Mouse (Mus musculus) embryonic facial prominence, embryonic 14.5 days (tissue): ENCODE data around the gene Commd4. TPM values are rescaled to one million over a fixed set of nuclear protein-coding genes. Genes with fewer than 3 reads are reported as not detected.

Experiments used
- ATAC-seq: fragments of 200-750 bp; cut with Nextera tagmentation; 2 replicates; pipeline ENCODE4 v1.8.0; 2017; ENCODE audit warnings: low read depth, moderate number of reproducible peaks, moderate TSS enrichment
- DNase-seq: peaks from one replicate; pipeline ENCODE4 v3.0.0-alpha.2; 2015; ENCODE audit warnings: low spot score
- H3K27ac ChIP-seq: fragments of 300-500 bp; sonication (generic); replicated peaks from 2 replicates; pipeline ENCODE4 v1.5.1; 2014; ENCODE audit warnings: low read depth, mild to moderate bottlenecking, low read length, moderate library complexity
- H3K27me3 ChIP-seq: fragments of 300-500 bp; sonication (generic); replicated peaks from 2 replicates; pipeline ENCODE4 v1.6.1; 2014; ENCODE audit warnings: low read length; ENCODE audit not compliant: control insufficient read depth, insufficient read depth
- H3K36me3 ChIP-seq: fragments of 300-500 bp; sonication (generic); 2 replicates; pipeline ENCODE4 v1.6.1; 2014; ENCODE audit warnings: low read length, mixed read lengths; ENCODE audit not compliant: control insufficient read depth, insufficient read depth
- H3K4me1 ChIP-seq: fragments of 300-500 bp; sonication (generic); 2 replicates; pipeline ENCODE4 v1.6.1; 2014; ENCODE audit warnings: antibody characterized with exemption, low read length; ENCODE audit not compliant: control insufficient read depth, insufficient read depth
- H3K4me2 ChIP-seq: fragments of 300-500 bp; sonication (generic); 2 replicates; pipeline ENCODE4 v1.6.1; 2014; ENCODE audit warnings: low read depth, mild to moderate bottlenecking, low read length, moderate library complexity, mixed read lengths
- H3K4me3 ChIP-seq: fragments of 300-500 bp; sonication (generic); 2 replicates; pipeline ENCODE4 v1.5.1; 2014; ENCODE audit warnings: low read depth, mild to moderate bottlenecking, low read length
- H3K9ac ChIP-seq: fragments of 300-500 bp; sonication (generic); 2 replicates; pipeline ENCODE4 v1.6.1; 2014; ENCODE audit warnings: low read depth, mild to moderate bottlenecking, low read length, moderate library complexity, mixed read lengths
- H3K9me3 ChIP-seq: fragments of 300-500 bp; sonication (generic); 2 replicates; pipeline ENCODE4 v1.6.1; 2016; ENCODE audit warnings: low read length; ENCODE audit not compliant: control insufficient read depth
- WGBS: fragments of 180-500 bp; shearing (Covaris S2); extraction: QIAGEN DNeasy Blood & Tissue Kit; methylation state at CpG from one replicate; pipeline ENCODE4 v1.1.7; 2014; 5-methylcytosine and 5-hydroxymethylcytosine counted together
- polyA plus RNA-seq: library from polyadenylated mRNA; unstranded; fragments of >200 nt; fragmentation: Nextera tagmentation; extraction: Ambion mirVana; gene quantifications from 2 replicates; pipeline ENCODE4 v1.2.1, GENCODE M21; 2014

Commd4 gene
- polyA plus RNA-seq, 1 experiment from 2014 or later, result 83.0 TPM

DNA sequence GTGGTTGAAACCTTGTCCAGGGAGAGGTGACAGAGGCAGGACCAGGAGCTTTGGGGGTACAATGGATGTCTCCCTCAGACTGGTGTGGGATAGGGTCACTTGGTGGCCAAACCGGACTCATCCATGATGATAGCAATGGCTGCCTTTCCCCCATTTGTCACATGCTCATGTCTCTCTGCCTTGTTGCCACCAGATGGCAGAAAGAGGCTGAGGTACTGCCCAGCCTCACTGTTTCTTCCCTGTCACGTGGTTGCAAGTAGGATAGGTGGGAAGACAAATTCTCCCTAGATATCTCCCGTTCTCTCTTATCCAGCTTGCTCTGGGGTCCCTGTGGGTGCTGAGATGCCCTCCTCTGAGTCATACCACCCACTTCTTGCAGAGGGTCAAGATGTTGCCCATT lies 4.4 kb upstream of the Commd4 start:
- Histone ChIP-seq H3K27me3 (no peaks in the 10 kb centered on the region), H3K9me3 (no peaks in the 10 kb centered on the region), H3K4me1 (peaks cover 4% of the 10 kb centered on the region; the same call in 1 of the 2 replicates), H3K9ac (no peak overlapping the region), H3K4me3 (no peak overlapping the region), H3K27ac (no peak overlapping the region), H3K36me3 (no peaks in the 10 kb centered on the region), H3K4me2 (no peak overlapping the region)
- ATAC-seq (no peak), DNase-seq (no peak)
- WGBS, result 19% methylated on average over 3 of the region's 3 CpGs

DNA sequence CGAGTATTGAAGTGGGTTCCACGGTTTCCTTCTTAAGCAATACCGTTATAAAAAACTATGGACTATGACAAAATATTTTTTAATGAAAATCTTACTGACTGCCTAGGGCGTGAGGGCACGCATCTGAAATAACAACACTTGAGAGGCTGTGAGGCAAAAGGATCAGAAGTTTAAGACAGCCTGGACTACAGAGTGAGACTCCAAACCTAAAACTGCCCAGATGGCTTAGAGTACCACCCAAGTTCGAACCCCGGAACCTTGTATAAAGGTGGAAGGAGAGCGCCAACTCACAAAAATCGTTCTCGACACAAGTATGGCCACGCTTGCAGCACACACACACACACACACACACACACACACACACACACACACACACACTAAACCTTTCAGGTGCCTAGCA lies 375 bp upstream of the Commd4 start:
- 39% methylated on average over 11 of the region's 11 CpGs for WGBS

GRCm38 (mm10) chr9:57157499-57157898 lies 632 bp downstream of the Commd4 start:
- ATAC-seq (no peak), DNase-seq (no peak)
- Histone ChIP-seq H3K36me3 (0 out of 2 replicates have a peak, but pooled peaks cover 9% of the 10 kb centered on the region), H3K27me3 (no peaks in the 10 kb centered on the region), H3K9ac (peak overlapping the region; percentile 71), H3K4me1 (peaks cover 4% of the 10 kb centered on the region; the same call in 1 of the 2 replicates), H3K4me3 (peak overlapping the region; percentile 69), H3K27ac (no peak overlapping the region), H3K4me2 (peak overlapping the region; percentile 84), H3K9me3 (no peaks in the 10 kb centered on the region)
- WGBS, result 25% methylated on average over 13 of the region's 13 CpGs

More for the DNA sequence above, 375 bp upstream of the Commd4 start:
- H3K9me3 ChIP-seq, result no peaks in the 10 kb centered on the region
- H3K27me3 ChIP-seq, result no peaks in the 10 kb centered on the region
- peak overlapping the region; percentile 71 for H3K9ac ChIP-seq
- H3K4me2 ChIP-seq, result peak overlapping the region; percentile 84
- H3K27ac ChIP-seq, result no peak overlapping the region
- ATAC-seq (0 out of 2 replicates have a peak, but pooled peaks have one; percentile 2), DNase-seq (no peak)
- H3K4me3 ChIP-seq, result peak overlapping the region; percentile 69
- H3K4me1 ChIP-seq, result peaks cover 4% of the 10 kb centered on the region; the same call in 1 of the 2 replicates
- H3K36me3 ChIP-seq, result 0 out of 2 replicates have a peak, but pooled peaks cover 9% of the 10 kb centered on the region

- DNase-seq, result no peak
- Histone ChIP-seq H3K36me3 (0 out of 2 replicates have a peak, but pooled peaks cover 9% of the 10 kb centered on the region), H3K4me1 (peaks cover 4% of the 10 kb centered on the region; the same call in 1 of the 2 replicates), H3K9me3 (no peaks in the 10 kb centered on the region), H3K4me2 (peak overlapping the region; percentile 84; the same call in 1 of the 2 replicates), H3K9ac (no peak overlapping the region), H3K27ac (no peak overlapping the region), H3K4me3 (no peak overlapping the region), H3K27me3 (no peaks in the 10 kb centered on the region)
- ATAC-seq, result no peak
- 84% methylated on average over 7 of the region's 8 CpGs for WGBS
Observed at GRCm38 (mm10) chr9:57156823-57157222, 1.3 kb downstream of the Commd4 start.

GRCm38 (mm10) chr9:57156383-57156782 lies 1.7 kb downstream of the Commd4 start:
- DNase-seq, result no peak
- Histone ChIP-seq H3K27me3 (no peaks in the 10 kb centered on the region), H3K9me3 (no peaks in the 10 kb centered on the region), H3K9ac (no peak overlapping the region), H3K27ac (no peak overlapping the region), H3K4me1 (peaks cover 4% of the 10 kb centered on the region; the same call in 1 of the 2 replicates), H3K4me3 (no peak overlapping the region), H3K4me2 (no peak overlapping the region), H3K36me3 (0 out of 2 replicates have a peak, but pooled peaks cover 9% of the 10 kb centered on the region)
- WGBS, result 96% methylated on average over 7 of the region's 7 CpGs
- no peak for ATAC-seq

GRCm38 (mm10) chr9:57152331-57152730 lies 5.8 kb downstream of the Commd4 start:
- Histone ChIP-seq H3K4me3 (no peak overlapping the region), H3K27me3 (no peaks in the 10 kb centered on the region), H3K4me1 (no peaks in the 10 kb centered on the region), H3K9me3 (no peaks in the 10 kb centered on the region), H3K27ac (no peak overlapping the region), H3K9ac (no peak overlapping the region), H3K4me2 (no peak overlapping the region), H3K36me3 (0 out of 2 replicates have a peak, but pooled peaks cover 9% of the 10 kb centered on the region)
- ATAC-seq, result no peak
- WGBS, result 38% methylated on average over 6 of the region's 6 CpGs
- DNase-seq, result no peak

DNA sequence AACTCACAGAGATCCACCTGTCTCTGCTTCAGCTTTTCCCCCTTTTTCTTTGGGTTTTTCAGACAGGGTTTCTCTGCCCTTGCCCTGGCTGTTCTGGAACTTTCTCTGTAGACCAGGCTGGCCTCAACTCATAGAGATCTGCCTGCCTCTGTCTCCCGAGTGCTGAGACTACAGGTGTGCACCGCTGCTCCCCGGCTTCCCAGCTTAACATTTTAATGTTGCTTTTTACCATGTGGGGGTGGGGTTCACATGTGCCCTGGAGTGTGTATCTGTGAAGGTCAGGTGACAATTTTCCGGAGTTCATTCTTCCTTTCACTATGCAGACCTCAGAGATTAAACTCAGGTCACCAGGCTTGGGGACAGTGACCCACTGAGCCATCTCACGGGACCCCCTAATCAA lies 7.9 kb downstream of the Commd4 start:
- Histone ChIP-seq H3K36me3 (0 out of 2 replicates have a peak, but pooled peaks cover 6% of the 10 kb centered on the region), H3K9ac (no peak overlapping the region), H3K4me2 (no peak overlapping the region), H3K4me3 (no peak overlapping the region), H3K27me3 (no peaks in the 10 kb centered on the region), H3K27ac (no peak overlapping the region), H3K9me3 (no peaks in the 10 kb centered on the region), H3K4me1 (no peaks in the 10 kb centered on the region)
- DNase-seq (no peak), ATAC-seq (no peak)
- WGBS, result 84% methylated on average over 5 of the region's 5 CpGs

- WGBS, result 66% methylated on average over 6 of the region's 6 CpGs
- Histone ChIP-seq H3K9ac (peak overlapping the region; percentile 70; the same call in 1 of the 2 replicates), H3K27ac (no peak overlapping the region), H3K4me2 (peak overlapping the region; percentile 67), H3K4me1 (no peaks in the 10 kb centered on the region), H3K4me3 (peak overlapping the region; percentile 51), H3K9me3 (no peaks in the 10 kb centered on the region), H3K27me3 (no peaks in the 10 kb centered on the region), H3K36me3 (no peaks in the 10 kb centered on the region)
- DNase-seq (no peak), ATAC-seq (no peak)
Observed at GRCm38 (mm10) chr9:57149021-57149420, 9.1 kb downstream of the Commd4 start.
